Mouse (Mus musculus): Measurements from ENCODE around the gene 9030025P20Rik. TPM values are rescaled to one million over a fixed set of nuclear protein-coding genes. Genes with fewer than 3 reads are reported as not detected.
"Not testable (repeated sequence)": the region's sequence is repeated elsewhere in the genome, so short reads cannot be mapped to it uniquely, and the experiment has no call there.

Gene 9030025P20Rik
- total RNA-seq, 2 experiments from 2014 or later: 2.2 to 2.6 TPM

- DNase-seq; intact Hi-C loops (cut with DNase I): not testable (repeated sequence)
Observed at GRCm38 (mm10) chr17:14977718-14978361, 428 bp upstream of the 9030025P20Rik start.

- intact Hi-C loops (cut with DNase I): not testable (repeated sequence)
- peak in 1 of 2 experiments; percentile 8 for DNase-seq
Observed at GRCm38 (mm10) chr17:14990116-14990702, 11.9 kb downstream of the 9030025P20Rik start.

- intact Hi-C loops (cut with DNase I); DNase-seq: not testable (repeated sequence)
Observed at GRCm38 (mm10) chr17:14992522-14993138, 14.4 kb downstream of the 9030025P20Rik start.

- DNase-seq; intact Hi-C loops (cut with DNase I): not testable (repeated sequence)
Observed at GRCm38 (mm10) chr17:14993139-14993832, 15.0 kb downstream of the 9030025P20Rik start.

GRCm38 (mm10) chr17:14994140-14994539, 15.9 kb downstream of the 9030025P20Rik start:
- intact Hi-C loops (cut with DNase I); DNase-seq: not testable (repeated sequence)

GRCm38 (mm10) chr17:15000047-15000446, 21.8 kb downstream of the 9030025P20Rik start:
- DNase-seq; intact Hi-C loops (cut with DNase I): not testable (repeated sequence)

- DNase-seq; intact Hi-C loops (cut with DNase I): not testable (repeated sequence)
Observed at GRCm38 (mm10) chr17:15009088-15009487, 30.8 kb downstream of the 9030025P20Rik start.

GRCm38 (mm10) chr17:15009706-15010413, 31.6 kb downstream of the 9030025P20Rik start, which contains the start of gene Gm3435:
Gene Gm3435 (plus strand): TSS chr17:15010176.
- intact Hi-C loops (cut with DNase I); DNase-seq: not testable (repeated sequence)

- intact Hi-C loops (cut with DNase I): not testable (repeated sequence)
- DNase-seq: peak in 1 of 2 experiments; percentile 21
Observed at GRCm38 (mm10) chr17:15021503-15022220, 43.4 kb downstream of the 9030025P20Rik start.

- intact Hi-C loops (cut with DNase I); DNase-seq: not testable (repeated sequence)
Observed at GRCm38 (mm10) chr17:15023878-15024492, 45.7 kb downstream of the 9030025P20Rik start.

- DNase-seq; intact Hi-C loops (cut with DNase I): not testable (repeated sequence)
Observed at GRCm38 (mm10) chr17:15024502-15025193, 46.4 kb downstream of the 9030025P20Rik start.

- DNase-seq; intact Hi-C loops (cut with DNase I): not testable (repeated sequence)
Observed at GRCm38 (mm10) chr17:15025513-15025912, 47.2 kb downstream of the 9030025P20Rik start.

GRCm38 (mm10) chr17:15031414-15031813, 53.1 kb downstream of the 9030025P20Rik start:
- DNase-seq; intact Hi-C loops (cut with DNase I): not testable (repeated sequence)

- DNase-seq; intact Hi-C loops (cut with DNase I): not testable (repeated sequence)
Observed at GRCm38 (mm10) chr17:15040455-15040854, 62.2 kb downstream of the 9030025P20Rik start.
